Mouse (Mus musculus) urinary bladder, postnatal 25 days (tissue): ENCODE data around the gene Hspa1l.
A peak's percentile ranks its signal among the peaks of the same experiment; 100 is the strongest.
"Not testable (repeated sequence)": the region's sequence is repeated elsewhere in the genome, so short reads cannot be mapped to it uniquely, and the experiment has no call there.

Experiments
- DNase-seq: peaks from one replicate; pipeline ENCODE4 v3.0.0; 2022; ENCODE audit warnings: low spot score

Gene Hspa1l

GRCm38 (mm10) chr17:34972069-34972749, at the start of gene Hspa1l, which contains the start of gene Hspa1a:
Gene Hspa1l, plus strand, starts transcription at chr17:34972703.
Gene Hspa1a, minus strand, starts transcription at chr17:34972156.
- DNase-seq, result peak; percentile 63

- no peak for DNase-seq
These were observed 49.6 kb upstream of the Hspa1l start for GRCm38 (mm10) chr17:34922939-34923338.

- DNase-seq, result no peak
These were observed 48.2 kb upstream of the Hspa1l start for GRCm38 (mm10) chr17:34924258-34924657.

GRCm38 (mm10) chr17:34927306-34928019, 45.0 kb upstream of the Hspa1l start:
- no peak for DNase-seq

- DNase-seq, result no peak
These were observed 43.7 kb upstream of the Hspa1l start for GRCm38 (mm10) chr17:34928841-34929240.

- peak; percentile 95 for DNase-seq
These were observed 41.3 kb upstream of the Hspa1l start, which contains the start of gene Neu1 for GRCm38 (mm10) chr17:34931061-34931734. Gene Neu1, plus strand, starts transcription at chr17:34931253.

GRCm38 (mm10) chr17:34931735-34932098, 40.8 kb upstream of the Hspa1l start:
- DNase-seq, result no peak

- DNase-seq, result no peak
These were observed 40.2 kb upstream of the Hspa1l start for GRCm38 (mm10) chr17:34932287-34932686.

- DNase-seq, result no peak
These were observed 38.5 kb upstream of the Hspa1l start for GRCm38 (mm10) chr17:34934031-34934430.

GRCm38 (mm10) chr17:34934830-34935229, 37.7 kb upstream of the Hspa1l start:
- DNase-seq, result no peak

GRCm38 (mm10) chr17:34937960-34938505, 34.5 kb upstream of the Hspa1l start:
- DNase-seq, result no peak

GRCm38 (mm10) chr17:34941344-34942041, 31.0 kb upstream of the Hspa1l start:
- no peak for DNase-seq

- DNase-seq, result no peak
These were observed 29.2 kb upstream of the Hspa1l start for GRCm38 (mm10) chr17:34943128-34943815.

- DNase-seq, result no peak
These were observed 28.1 kb upstream of the Hspa1l start for GRCm38 (mm10) chr17:34944362-34944761.

GRCm38 (mm10) chr17:34946486-34947140, 25.9 kb upstream of the Hspa1l start:
- DNase-seq, result no peak

- DNase-seq, result no peak
These were observed 24.9 kb upstream of the Hspa1l start for GRCm38 (mm10) chr17:34947606-34948005.

- not testable (repeated sequence) for DNase-seq
These were observed 23.6 kb upstream of the Hspa1l start for GRCm38 (mm10) chr17:34948721-34949552.

- no peak for DNase-seq
These were observed 22.9 kb upstream of the Hspa1l start for GRCm38 (mm10) chr17:34949553-34949969.

GRCm38 (mm10) chr17:34950514-34951455, 21.7 kb upstream of the Hspa1l start:
- DNase-seq, result no peak
